Mouse (Mus musculus) A20 (cell line): Measurements from ENCODE around the gene Cacna1c.

Experiments used
- DNase-seq: peaks from one replicate; pipeline ENCODE4 v3.0.0-alpha.2; 2011; ENCODE audit warnings: low read depth, low spot score

Cacna1c gene

DNA sequence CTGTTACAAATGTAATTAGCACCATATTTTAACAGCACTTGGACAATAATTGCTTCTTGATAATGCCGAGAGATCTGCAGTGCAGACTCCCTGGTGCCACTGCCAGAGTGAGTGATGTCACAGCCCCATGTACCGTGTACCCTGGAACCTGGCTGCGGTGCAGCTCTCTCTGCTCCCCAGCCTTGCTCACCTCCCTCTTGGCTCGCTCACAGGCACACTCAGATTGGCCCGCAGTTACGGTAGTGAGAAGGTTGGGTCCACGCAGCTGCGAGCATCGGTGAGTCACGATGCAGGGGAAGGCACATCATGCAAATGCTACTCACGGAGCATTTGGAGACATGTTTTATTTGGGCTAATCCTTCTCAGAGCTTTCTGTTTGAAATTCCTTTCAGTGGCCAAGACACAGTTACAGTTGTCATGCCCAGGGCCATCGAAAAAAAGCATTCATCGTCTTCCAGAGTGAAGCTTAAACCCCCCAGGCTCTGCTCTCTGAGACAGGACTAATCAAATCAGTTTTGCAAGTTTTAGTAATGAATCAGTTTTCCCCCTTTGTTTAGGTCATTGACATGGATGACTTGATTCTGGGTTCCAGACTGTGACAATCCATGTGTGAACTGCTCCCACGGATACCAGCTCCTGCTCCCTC lies 484.4 kb downstream of the Cacna1c start:
- no peak for DNase-seq

DNA sequence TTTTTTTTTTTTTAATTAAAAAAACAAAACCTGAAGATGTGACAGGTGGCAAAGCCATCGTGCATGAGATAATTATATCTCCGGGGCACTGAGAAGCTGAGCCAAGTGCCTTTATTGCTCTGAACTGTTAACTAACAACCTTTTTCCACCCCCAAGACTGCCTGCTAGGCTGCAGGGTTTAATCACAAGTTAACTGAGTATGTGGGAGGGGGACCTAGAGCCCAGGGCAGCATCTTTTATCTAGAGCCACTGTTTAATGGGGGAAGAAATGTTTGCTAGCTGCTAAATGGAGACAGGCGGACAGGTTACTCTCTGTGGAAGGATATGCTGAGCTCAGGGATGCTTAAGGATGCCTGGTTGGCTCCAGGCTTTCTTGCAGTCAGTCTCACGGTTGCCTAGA lies 489.2 kb downstream of the Cacna1c start:
- no peak for DNase-seq

- no peak for DNase-seq
These were observed 490.4 kb downstream of the Cacna1c start for GRCm38 (mm10) chr6:118705840-118706239.

DNA sequence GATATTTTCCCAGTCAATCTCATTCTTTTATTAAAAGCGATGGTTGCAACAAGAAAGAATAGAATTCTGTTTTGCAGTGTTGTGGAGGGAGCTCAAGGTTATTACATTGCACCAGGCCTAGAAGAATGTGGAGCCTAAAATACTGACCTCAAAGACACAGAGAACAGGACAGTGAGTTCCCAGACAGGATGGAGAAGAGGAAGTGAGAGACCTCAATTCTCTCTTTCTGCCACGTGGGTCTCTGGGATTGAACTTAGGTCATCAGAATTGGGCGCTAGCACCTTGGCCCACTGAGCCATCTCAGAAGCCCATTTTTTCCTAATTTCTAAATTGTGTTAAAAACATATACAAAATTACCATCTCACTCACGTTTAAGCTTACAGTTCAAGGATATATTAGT lies 501.6 kb downstream of the Cacna1c start:
- no peak for DNase-seq

DNA sequence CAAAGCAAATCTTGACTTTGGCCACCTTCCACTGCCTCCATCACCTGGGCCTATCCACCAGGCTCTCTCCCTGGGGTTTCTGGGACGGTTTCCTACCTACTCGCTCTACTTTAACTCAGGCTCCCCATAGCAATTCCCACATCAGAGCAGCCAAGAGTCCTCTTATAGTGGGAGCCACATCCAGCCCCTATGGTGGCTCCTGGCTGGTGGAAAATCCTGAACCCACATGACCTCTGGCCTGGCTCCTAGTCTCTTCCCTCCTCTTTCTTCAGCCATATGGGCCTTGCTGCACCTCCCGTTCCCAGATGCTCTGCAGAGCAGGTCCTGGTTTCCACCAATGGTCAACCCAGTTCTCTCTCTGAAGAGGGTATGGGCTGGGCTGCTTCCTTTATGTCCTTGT lies 506.8 kb downstream of the Cacna1c start:
- DNase-seq: no peak

GRCm38 (mm10) chr6:118688856-118689255 lies 507.4 kb downstream of the Cacna1c start:
- DNase-seq: no peak

DNA sequence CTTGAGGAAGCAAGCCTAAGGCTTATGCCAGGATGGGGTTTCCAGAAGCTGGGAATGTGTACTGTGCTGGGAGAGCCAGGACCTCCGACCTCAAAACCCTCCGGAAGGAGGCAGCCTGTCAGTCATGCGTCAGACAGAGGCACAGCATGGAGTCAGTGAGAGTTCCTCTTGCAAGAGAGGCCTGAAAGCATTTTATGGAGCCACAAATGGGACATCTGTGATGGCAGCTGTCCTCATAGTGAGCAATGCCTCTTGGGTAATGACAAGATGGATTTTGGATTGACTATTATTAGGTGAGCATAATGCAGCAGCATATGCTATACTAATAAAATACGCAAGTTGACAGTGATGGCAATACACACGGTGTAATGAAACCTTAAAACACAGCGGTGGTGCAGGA lies 515.4 kb downstream of the Cacna1c start:
- no peak for DNase-seq

GRCm38 (mm10) chr6:118678031-118678430 lies 518.2 kb downstream of the Cacna1c start:
- DNase-seq: no peak

DNA sequence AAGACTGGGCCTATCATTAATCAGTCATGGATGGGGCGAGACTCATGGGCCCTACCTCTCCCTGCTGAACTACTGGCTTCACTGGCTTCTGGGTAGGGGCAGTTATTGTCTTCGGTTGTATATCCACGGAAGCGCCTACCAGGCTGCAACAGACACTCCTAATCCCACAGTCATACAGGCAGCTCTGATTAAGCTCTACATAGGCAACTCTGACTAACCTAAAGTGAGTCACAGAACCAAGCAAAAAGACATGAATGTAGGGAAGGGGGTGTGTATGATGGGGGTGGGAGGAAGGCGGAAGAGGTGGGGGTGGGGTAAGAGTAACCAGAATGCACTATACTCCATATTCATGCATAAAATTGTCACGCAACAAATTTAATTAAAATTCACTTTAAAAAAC lies 518.9 kb downstream of the Cacna1c start:
- no peak for DNase-seq

DNA sequence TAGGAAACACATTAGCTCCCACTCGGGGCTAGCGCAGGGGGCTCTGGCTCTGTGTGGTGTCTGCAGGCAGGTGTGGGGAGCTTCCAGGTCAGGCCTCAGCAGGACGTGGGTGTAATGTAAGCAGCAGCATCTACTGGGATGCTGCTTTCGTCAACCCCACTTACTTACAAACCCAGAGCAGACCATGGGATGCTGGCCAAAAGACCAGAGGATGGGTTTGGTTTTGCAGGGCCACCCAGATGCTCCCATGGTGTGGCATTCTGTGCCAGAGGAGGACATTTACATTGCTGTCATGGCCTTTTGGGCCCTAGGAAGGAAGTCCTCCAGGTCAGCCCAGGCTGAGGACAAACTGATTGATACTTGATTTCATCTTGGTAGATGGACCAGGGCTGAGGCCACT lies 521.4 kb downstream of the Cacna1c start:
- no peak for DNase-seq

- DNase-seq: no peak
These were observed 522.1 kb downstream of the Cacna1c start for GRCm38 (mm10) chr6:118673974-118674695.

GRCm38 (mm10) chr6:118653331-118653730 lies 542.9 kb downstream of the Cacna1c start:
- no peak for DNase-seq

DNA sequence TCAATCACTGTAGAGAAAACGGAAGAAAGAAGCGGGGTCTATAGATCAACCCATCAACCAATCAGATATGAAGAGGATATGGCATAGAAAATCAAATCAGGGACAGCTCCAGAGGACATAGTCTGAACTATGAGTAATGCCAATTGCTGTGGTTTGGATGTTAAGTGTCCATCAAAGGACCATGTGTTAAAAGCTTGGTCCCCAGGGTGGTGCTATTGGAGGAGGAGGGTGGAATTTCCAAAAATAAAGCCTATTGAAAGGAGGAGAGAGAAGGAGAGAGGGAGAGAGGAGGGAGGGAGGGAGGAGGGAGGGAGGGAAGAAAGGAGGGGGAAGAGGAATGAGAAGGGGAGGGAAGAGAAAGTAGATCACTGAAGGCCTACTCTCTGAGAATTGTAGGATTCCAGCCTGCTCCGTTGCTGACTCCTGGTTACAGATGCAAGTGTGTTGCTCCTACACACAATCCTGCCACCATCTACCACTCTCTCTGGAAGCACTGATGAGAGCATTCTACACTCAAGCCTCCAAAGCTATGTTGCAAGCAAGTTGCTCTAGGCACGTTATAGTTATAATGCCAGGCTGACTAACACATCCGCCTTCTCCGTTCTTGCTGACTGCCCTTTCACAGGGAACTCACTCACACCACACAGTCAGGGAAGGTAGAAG lies 547.0 kb downstream of the Cacna1c start:
- no peak for DNase-seq

DNA sequence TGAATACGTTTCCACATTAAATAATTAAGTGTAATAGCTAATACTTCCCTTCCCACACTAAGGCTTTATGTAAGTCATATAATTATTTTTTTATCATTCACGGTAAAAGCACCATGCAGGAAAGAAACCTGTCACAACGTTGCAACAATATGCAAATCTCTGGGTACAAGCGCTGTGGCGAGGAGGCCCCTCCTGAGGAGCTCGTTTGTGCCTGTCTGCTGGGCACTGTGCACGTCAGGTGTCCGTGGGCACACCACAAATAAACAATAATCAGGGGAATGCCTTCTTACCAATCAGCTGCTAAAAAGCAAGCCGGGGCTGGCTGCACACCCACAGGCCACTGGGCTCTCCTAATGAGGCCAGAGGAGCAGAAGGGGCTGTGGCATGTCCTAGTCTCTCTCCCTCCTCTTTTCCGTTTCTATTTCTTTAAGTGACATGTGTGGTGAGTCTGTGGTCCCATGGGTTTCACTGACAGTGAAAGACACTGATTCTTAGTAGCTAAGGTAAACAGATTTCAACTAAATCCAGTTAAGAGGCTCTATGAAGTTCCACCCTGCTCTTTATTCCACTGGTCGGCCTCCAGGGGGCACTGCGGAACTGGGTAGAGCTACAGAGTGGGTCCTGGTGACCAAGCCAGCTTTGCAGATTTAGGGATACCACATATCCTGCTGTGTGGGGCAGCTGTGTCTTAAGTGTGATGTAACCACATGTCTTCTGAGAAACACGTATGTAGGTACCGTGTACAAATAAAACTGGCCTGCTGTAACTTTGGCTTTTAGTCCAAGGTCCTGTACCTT lies 549.8 kb downstream of the Cacna1c start:
- DNase-seq: peak; percentile 72

DNA sequence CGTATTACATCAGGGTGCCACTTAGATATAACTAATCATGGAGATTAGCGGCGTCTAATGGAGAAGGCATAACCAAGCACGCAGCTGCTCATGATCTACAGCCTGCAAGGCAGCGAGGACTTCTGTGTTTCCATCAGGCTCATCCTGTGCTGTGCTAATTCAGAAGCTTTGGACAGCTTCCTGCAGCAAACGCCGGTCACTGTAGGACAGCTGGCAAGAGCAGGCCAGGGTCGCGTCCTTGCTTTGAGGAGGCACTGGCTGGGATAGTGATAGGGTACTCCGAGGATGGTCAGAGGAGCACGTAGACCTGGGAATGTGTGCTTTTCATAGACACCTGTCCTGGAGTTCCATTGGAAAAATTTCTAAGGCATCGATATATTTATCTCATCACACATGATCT lies 551.4 kb downstream of the Cacna1c start:
- no peak for DNase-seq

GRCm38 (mm10) chr6:118643541-118643940 lies 552.7 kb downstream of the Cacna1c start:
- no peak for DNase-seq

GRCm38 (mm10) chr6:118641671-118642325 lies 554.4 kb downstream of the Cacna1c start:
- no peak for DNase-seq

GRCm38 (mm10) chr6:118639816-118640215 lies 556.4 kb downstream of the Cacna1c start:
- no peak for DNase-seq

GRCm38 (mm10) chr6:118638911-118639310 lies 557.3 kb downstream of the Cacna1c start:
- DNase-seq: no peak

DNA sequence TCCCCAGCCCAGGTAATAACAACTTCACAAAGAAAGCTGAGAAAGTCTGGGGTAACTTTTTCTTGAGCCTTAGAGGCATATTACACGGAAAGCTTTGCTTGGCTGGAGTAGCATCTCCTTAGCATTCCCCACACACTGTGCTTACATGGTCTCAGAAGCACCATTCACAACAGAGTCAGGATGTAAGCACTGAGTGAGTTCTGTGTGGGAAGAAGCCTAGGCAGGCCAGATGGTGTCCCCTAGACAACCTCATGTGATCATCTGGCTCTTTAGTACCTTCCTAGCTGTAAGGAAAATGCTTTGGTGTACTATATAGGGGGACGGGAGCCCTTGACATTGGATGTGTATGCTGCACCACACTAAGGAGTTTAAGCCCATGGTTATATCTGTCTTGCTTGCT lies 563.7 kb downstream of the Cacna1c start:
- DNase-seq: no peak

- DNase-seq: no peak
These were observed 566.2 kb downstream of the Cacna1c start for GRCm38 (mm10) chr6:118630006-118630405.

GRCm38 (mm10) chr6:118626246-118626645 lies 570.0 kb downstream of the Cacna1c start:
- DNase-seq: peak; percentile 46
